Mouse (Mus musculus) embryonic facial prominence, embryonic 15.5 days (tissue): ENCODE data around the gene Rnf130. TPM values are rescaled to one million over a fixed set of nuclear protein-coding genes. Genes with fewer than 3 reads are reported as not detected.

Source experiments
- ATAC-seq: fragments of 200-750 bp; cut with Nextera tagmentation; 2 replicates; pipeline ENCODE4 v1.8.0; 2017; ENCODE audit warnings: low read depth, moderate TSS enrichment; ENCODE audit not compliant: insufficient number of reproducible peaks, low FRiP score, low TSS enrichment
- H3K27ac ChIP-seq: fragments of 300-500 bp; sonication (generic); replicated peaks from 2 replicates; pipeline ENCODE4 v1.5.1; 2015; ENCODE audit warnings: mild to moderate bottlenecking, inconsistent platforms
- H3K27me3 ChIP-seq: fragments of 300-500 bp; sonication (generic); 2 replicates; pipeline ENCODE4 v1.6.1; 2015; ENCODE audit warnings: inconsistent platforms
- H3K36me3 ChIP-seq: fragments of 300-500 bp; sonication (generic); 2 replicates; pipeline ENCODE4 v1.6.1; 2015; ENCODE audit warnings: mild to moderate bottlenecking, inconsistent platforms
- H3K4me1 ChIP-seq: fragments of 300-500 bp; sonication (generic); 2 replicates; pipeline ENCODE4 v1.6.1; 2015; ENCODE audit warnings: inconsistent platforms
- H3K4me2 ChIP-seq: fragments of 300-500 bp; sonication (generic); replicated peaks from 2 replicates; pipeline ENCODE4 v1.6.1; 2015; ENCODE audit warnings: mild to moderate bottlenecking, inconsistent platforms
- H3K4me3 ChIP-seq: fragments of 300-500 bp; sonication (generic); replicated peaks from 2 replicates; pipeline ENCODE4 v1.5.1; 2015; ENCODE audit warnings: mild to moderate bottlenecking, inconsistent platforms
- H3K9ac ChIP-seq: fragments of 300-500 bp; sonication (generic); 2 replicates; pipeline ENCODE4 v1.6.1; 2015; ENCODE audit warnings: inconsistent platforms
- H3K9me3 ChIP-seq: fragments of 300-500 bp; sonication (generic); replicated peaks from 2 replicates; pipeline ENCODE4 v1.6.1; 2016; ENCODE audit warnings: inconsistent platforms
- WGBS: fragments of 180-500 bp; shearing (Covaris S2); methylation state at CpG from one replicate; pipeline ENCODE4 v1.1.7; 2015; 5-methylcytosine and 5-hydroxymethylcytosine counted together
- polyA plus RNA-seq: library from polyadenylated mRNA; unstranded; fragments of >200 nt; fragmentation: Nextera tagmentation; extraction: Ambion mirVana; gene quantifications from 2 replicates; pipeline ENCODE4 v1.2.1, GENCODE M21; 2015

Rnf130 gene
- polyA plus RNA-seq, 1 experiment from 2014 or later = 77.2 TPM

GRCm38 (mm10) chr11:50025721-50026520 lies 775 bp downstream of the Rnf130 start:
- H3K4me3 ChIP-seq = peak overlapping the region; percentile 77
- ATAC-seq = no peak
- no peaks in the 10 kb centered on the region for H3K36me3 ChIP-seq
- no peaks in the 10 kb centered on the region for H3K27me3 ChIP-seq
- H3K4me1 ChIP-seq = peaks cover 19% of the 10 kb centered on the region
- peak overlapping the region; percentile 61 for H3K4me2 ChIP-seq
- no peaks in the 10 kb centered on the region for H3K9me3 ChIP-seq
- peak overlapping the region; percentile 84 for H3K27ac ChIP-seq
- peak overlapping the region; percentile 97 for H3K9ac ChIP-seq
- 3% methylated on average over 24 of the region's 24 CpGs for WGBS

- no peak overlapping the region for H3K9ac ChIP-seq
- 23% methylated on average over 3 of the region's 3 CpGs for WGBS
- no peak for ATAC-seq
Observed at GRCm38 (mm10) chr11:50026521-50027090, 1.5 kb downstream of the Rnf130 start.

GRCm38 (mm10) chr11:50028416-50028815 lies 3.3 kb downstream of the Rnf130 start:
- no peak overlapping the region for H3K27ac ChIP-seq
- no peak overlapping the region for H3K4me3 ChIP-seq
- no peaks in the 10 kb centered on the region for H3K36me3 ChIP-seq
- H3K9ac ChIP-seq = no peak overlapping the region
- H3K4me2 ChIP-seq = no peak overlapping the region
- no peaks in the 10 kb centered on the region for H3K27me3 ChIP-seq
- no peak for ATAC-seq
- H3K4me1 ChIP-seq = peaks cover 19% of the 10 kb centered on the region
- H3K9me3 ChIP-seq = no peaks in the 10 kb centered on the region

More at GRCm38 (mm10) chr11:50026521-50027090, 1.5 kb downstream of the Rnf130 start:
- Histone ChIP-seq H3K36me3 (no peaks in the 10 kb centered on the region), H3K27ac (no peak overlapping the region), H3K4me2 (peak overlapping the region; percentile 61), H3K4me3 (peak overlapping the region; percentile 77), H3K9me3 (no peaks in the 10 kb centered on the region), H3K27me3 (no peaks in the 10 kb centered on the region), H3K4me1 (peaks cover 19% of the 10 kb centered on the region)

- no peak for ATAC-seq
- Histone ChIP-seq H3K27ac (no peak overlapping the region), H3K36me3 (no peaks in the 10 kb centered on the region)
Observed at GRCm38 (mm10) chr11:50034155-50034554, 9.0 kb downstream of the Rnf130 start.

GRCm38 (mm10) chr11:50035726-50036125 lies 10.6 kb downstream of the Rnf130 start:
- 84% methylated on average over 3 of the region's 3 CpGs for WGBS
- no peak for ATAC-seq
- no peak overlapping the region for H3K4me3 ChIP-seq
- no peaks in the 10 kb centered on the region for H3K36me3 ChIP-seq
- H3K4me2 ChIP-seq = no peak overlapping the region
- no peak overlapping the region for H3K27ac ChIP-seq
- H3K27me3 ChIP-seq = no peaks in the 10 kb centered on the region
- no peak overlapping the region for H3K9ac ChIP-seq
- H3K9me3 ChIP-seq = no peaks in the 10 kb centered on the region
- no peaks in the 10 kb centered on the region for H3K4me1 ChIP-seq

More at GRCm38 (mm10) chr11:50034155-50034554, 9.0 kb downstream of the Rnf130 start:
- Histone ChIP-seq H3K4me1 (no peaks in the 10 kb centered on the region), H3K9ac (no peak overlapping the region), H3K4me2 (no peak overlapping the region), H3K27me3 (no peaks in the 10 kb centered on the region), H3K9me3 (no peaks in the 10 kb centered on the region), H3K4me3 (no peak overlapping the region)

GRCm38 (mm10) chr11:50036781-50037460 lies 11.8 kb downstream of the Rnf130 start:
- no peak overlapping the region for H3K9ac ChIP-seq
- H3K4me2 ChIP-seq = no peak overlapping the region
- 85% methylated on average over 4 of the region's 4 CpGs for WGBS
- no peak for ATAC-seq
- H3K4me3 ChIP-seq = no peak overlapping the region
- no peaks in the 10 kb centered on the region for H3K27me3 ChIP-seq
- H3K9me3 ChIP-seq = no peaks in the 10 kb centered on the region
- H3K27ac ChIP-seq = no peak overlapping the region
- H3K4me1 ChIP-seq = no peaks in the 10 kb centered on the region
- H3K36me3 ChIP-seq = no peaks in the 10 kb centered on the region

GRCm38 (mm10) chr11:50038757-50039156 lies 13.6 kb downstream of the Rnf130 start:
- ATAC-seq = no peak
- 92% methylated on average over 1 of the region's 1 CpGs for WGBS
- H3K27ac ChIP-seq = no peak overlapping the region
- no peaks in the 10 kb centered on the region for H3K4me1 ChIP-seq
- H3K4me2 ChIP-seq = no peak overlapping the region
- H3K9me3 ChIP-seq = no peaks in the 10 kb centered on the region
- H3K9ac ChIP-seq = no peak overlapping the region
- no peak overlapping the region for H3K4me3 ChIP-seq
- H3K36me3 ChIP-seq = no peaks in the 10 kb centered on the region
- H3K27me3 ChIP-seq = no peaks in the 10 kb centered on the region

- H3K27ac ChIP-seq = no peak overlapping the region
- 81% methylated on average over 3 of the region's 3 CpGs for WGBS
Observed at GRCm38 (mm10) chr11:50041148-50041547, 16.0 kb downstream of the Rnf130 start.

GRCm38 (mm10) chr11:50042345-50042997 lies 17.3 kb downstream of the Rnf130 start:
- WGBS = 88% methylated on average over 4 of the region's 4 CpGs

More at GRCm38 (mm10) chr11:50041148-50041547, 16.0 kb downstream of the Rnf130 start:
- Histone ChIP-seq H3K4me2 (no peak overlapping the region), H3K9ac (no peak overlapping the region), H3K9me3 (no peaks in the 10 kb centered on the region), H3K36me3 (no peaks in the 10 kb centered on the region), H3K4me3 (no peak overlapping the region), H3K4me1 (no peaks in the 10 kb centered on the region), H3K27me3 (no peaks in the 10 kb centered on the region)
- ATAC-seq = no peak

GRCm38 (mm10) chr11:50044454-50044853 lies 19.3 kb downstream of the Rnf130 start:
- Histone ChIP-seq H3K4me3 (no peak overlapping the region), H3K9me3 (no peaks in the 10 kb centered on the region), H3K4me1 (peaks cover 5% of the 10 kb centered on the region; the same call in 1 of the 2 replicates), H3K36me3 (no peaks in the 10 kb centered on the region), H3K27me3 (no peaks in the 10 kb centered on the region), H3K4me2 (no peak overlapping the region), H3K9ac (no peak overlapping the region), H3K27ac (no peak overlapping the region)
- WGBS = 91% methylated on average over 4 of the region's 4 CpGs
- no peak for ATAC-seq

More at GRCm38 (mm10) chr11:50042345-50042997, 17.3 kb downstream of the Rnf130 start:
- no peak for ATAC-seq
- H3K4me3 ChIP-seq = no peak overlapping the region
- no peaks in the 10 kb centered on the region for H3K27me3 ChIP-seq
- peaks cover 1% of the 10 kb centered on the region; the same call in 1 of the 2 replicates for H3K4me1 ChIP-seq
- H3K27ac ChIP-seq = no peak overlapping the region
- no peaks in the 10 kb centered on the region for H3K36me3 ChIP-seq
- no peak overlapping the region for H3K4me2 ChIP-seq
- H3K9ac ChIP-seq = no peak overlapping the region
- H3K9me3 ChIP-seq = no peaks in the 10 kb centered on the region

- 69% methylated on average over 1 of the region's 1 CpGs for WGBS
- no peak overlapping the region for H3K9ac ChIP-seq
- no peak for ATAC-seq
- H3K36me3 ChIP-seq = no peaks in the 10 kb centered on the region
- H3K4me2 ChIP-seq = no peak overlapping the region
- H3K4me3 ChIP-seq = no peak overlapping the region
- H3K27ac ChIP-seq = no peak overlapping the region
- H3K27me3 ChIP-seq = no peaks in the 10 kb centered on the region
- no peaks in the 10 kb centered on the region for H3K9me3 ChIP-seq
- peaks cover 5% of the 10 kb centered on the region; the same call in 1 of the 2 replicates for H3K4me1 ChIP-seq
Observed at GRCm38 (mm10) chr11:50047610-50048009, 22.5 kb downstream of the Rnf130 start.
